Mouse (Mus musculus): Measurements from ENCODE around the gene Tmc1. TPM values are rescaled to one million over a fixed set of nuclear protein-coding genes. Genes with fewer than 3 reads are reported as not detected.

Gene Tmc1
- polyA plus RNA-seq, 1 experiment from 2014 or later: not detected

- no peak overlapping the region for H3K27ac ChIP-seq
- no peaks in the 10 kb centered on the region for H3K36me3 ChIP-seq (ENCODE audit: inconsistent target)
- H3K4me3 ChIP-seq (ENCODE audit: inconsistent target): no peak overlapping the region
- H3K79me2 ChIP-seq (ENCODE audit: inconsistent target): no peaks in the 10 kb centered on the region
- WGBS (ENCODE audit: missing documents): 57% methylated on average over 1 of the region's 1 CpGs
Measured at GRCm38 (mm10) chr19:20764214-20764613, 189.8 kb downstream of the Tmc1 start.

GRCm38 (mm10) chr19:20761675-20762426 is 192.2 kb downstream of the Tmc1 start:
- no peak overlapping the region for H3K27ac ChIP-seq
- no peaks in the 10 kb centered on the region for H3K79me2 ChIP-seq (ENCODE audit: inconsistent target)
- H3K36me3 ChIP-seq (ENCODE audit: inconsistent target): no peaks in the 10 kb centered on the region
- 85% methylated on average over 4 of the region's 4 CpGs for WGBS (ENCODE audit: missing documents)
- H3K4me3 ChIP-seq (ENCODE audit: inconsistent target): no peak overlapping the region

- H3K36me3 ChIP-seq (ENCODE audit: inconsistent target): no peaks in the 10 kb centered on the region
- no peak overlapping the region for H3K27ac ChIP-seq
- 53% methylated on average over 3 of the region's 3 CpGs for WGBS (ENCODE audit: missing documents)
- H3K79me2 ChIP-seq (ENCODE audit: inconsistent target): no peaks in the 10 kb centered on the region
- no peak overlapping the region for H3K4me3 ChIP-seq (ENCODE audit: inconsistent target)
Measured at GRCm38 (mm10) chr19:20761119-20761518, 192.9 kb downstream of the Tmc1 start.

GRCm38 (mm10) chr19:20744630-20745029 is 209.4 kb downstream of the Tmc1 start:
- H3K4me3 ChIP-seq (ENCODE audit: inconsistent target): no peak overlapping the region
- 100% methylated on average over 1 of the region's 1 CpGs for WGBS (ENCODE audit: missing documents)
- H3K36me3 ChIP-seq (ENCODE audit: inconsistent target): no peaks in the 10 kb centered on the region
- no peak overlapping the region for H3K27ac ChIP-seq
- no peaks in the 10 kb centered on the region for H3K79me2 ChIP-seq (ENCODE audit: inconsistent target)

Other genes with a start within 250 kb of the Tmc1 start
- gene Aldh1a7, start 226.6 kb downstream of the Tmc1 start, polyA plus RNA-seq (2018): not detected in 3 replicates

Data from macrophage (primary cell).